Mouse (Mus musculus) MEL (cell line): Measurements from ENCODE around the gene Gm10490. TPM values are rescaled to one million over a fixed set of nuclear protein-coding genes. Genes with fewer than 3 reads are reported as not detected.

ENCODE experiments used
- DNase-seq: peaks from one replicate; pipeline ENCODE4 v3.0.0; 2011; ENCODE audit warnings: low read depth, low spot score
- H3K27ac ChIP-seq: 2 replicates; pipeline ENCODE4 v1.5.1; 2012; ENCODE audit warnings: low read depth, mild to moderate bottlenecking, control low read depth, low read length, moderate library complexity; ENCODE audit not compliant: control insufficient read depth
- H3K27me3 ChIP-seq, 2 experiments: fragments of 150-350 bp in 1 of 2; sonication (generic) in 1 of 2; 2 replicates each; pipeline ENCODE4 v1.6.1; 2012; ENCODE audit warnings: low read length in 2 of 2, mild to moderate bottlenecking in 2 of 2, improper control_type of control experiment in 1 of 2, moderate library complexity in 1 of 2; ENCODE audit not compliant: insufficient read depth in 2 of 2, control insufficient read depth in 1 of 2
- H3K36me3 ChIP-seq, 2 experiments: 2 replicates each; pipeline ENCODE4 v1.6.1; 2012 to 2014; ENCODE audit warnings: low read length in 2 of 2, improper control_type of control experiment in 1 of 2, inconsistent platforms in 1 of 2, mild to moderate bottlenecking in 1 of 2; ENCODE audit not compliant: insufficient read depth in 2 of 2, control insufficient read depth in 1 of 2
- H3K4me1 ChIP-seq, 2 experiments: fragments of 150-350 bp in 1 of 2; sonication (generic) in 1 of 2; 2 replicates each; pipeline ENCODE4 v1.6.1; 2012; ENCODE audit warnings: low read length in 2 of 2, improper control_type of control experiment in 1 of 2, mild to moderate bottlenecking in 1 of 2; ENCODE audit not compliant: insufficient read depth in 2 of 2, control insufficient read depth in 1 of 2
- H3K4me3 ChIP-seq, 2 experiments: fragments of 150-350 bp in 1 of 2; sonication (generic) in 1 of 2; 2 replicates each; pipeline ENCODE4 v1.5.1; 2012; ENCODE audit warnings: low read depth in 2 of 2, low read length in 2 of 2, mild to moderate bottlenecking in 2 of 2, moderate library complexity in 2 of 2, control low read depth in 1 of 2, improper control_type of control experiment in 1 of 2; ENCODE audit not compliant: control insufficient read depth in 1 of 2, insufficient read depth in 1 of 2
- H3K79me2 ChIP-seq: 2 replicates; pipeline ENCODE4 v1.6.1; 2012; ENCODE audit warnings: mild to moderate bottlenecking, low read length, moderate library complexity; ENCODE audit not compliant: control insufficient read depth, poor library complexity, insufficient read depth
- H3K9ac ChIP-seq: 2 replicates; pipeline ENCODE4 v1.6.1; 2012; ENCODE audit warnings: low read depth, mild to moderate bottlenecking, control low read depth, low read length, moderate library complexity; ENCODE audit not compliant: control insufficient read depth, poor library complexity, severe bottlenecking
- H3K9me3 ChIP-seq: fragments of 150-350 bp; sonication (generic); replicated peaks from 2 replicates; pipeline ENCODE4 v1.6.1; 2012; ENCODE audit warnings: mild to moderate bottlenecking, low read length, improper control_type of control experiment, moderate library complexity; ENCODE audit not compliant: insufficient read depth
- CHD1 ChIP-seq: IDR thresholded peaks from 2 replicates; pipeline ENCODE4 v1.6.1; 2012; ENCODE audit warnings: low read depth, mild to moderate bottlenecking, inconsistent platforms, low read length, improper control_type of control experiment
- CHD2 ChIP-seq: IDR thresholded peaks from 2 replicates; pipeline ENCODE4 v1.6.1; 2011; ENCODE audit warnings: low read length, improper control_type of control experiment
- CTCF ChIP-seq, 3 experiments: IDR thresholded peaks in 2 of 3; conservative IDR thresholded peaks in 1 of 3; 2 replicates each; pipeline ENCODE4 v1.5.1; 2011 to 2012; ENCODE audit warnings: low read length in 3 of 3, low read depth in 2 of 3, mild to moderate bottlenecking in 2 of 3, improper control_type of control experiment in 1 of 3, inconsistent platforms in 1 of 3, mixed read lengths in 1 of 3, moderate library complexity in 1 of 3; ENCODE audit not compliant: control insufficient read depth in 1 of 3, insufficient read depth in 1 of 3, poor library complexity in 1 of 3, severe bottlenecking in 1 of 3
- E2F4 ChIP-seq: IDR thresholded peaks from 2 replicates; pipeline ENCODE4 v1.6.1; 2011; ENCODE audit warnings: low read depth, low read length, improper control_type of control experiment, borderline replicate concordance
- EP300 ChIP-seq, 2 experiments: IDR thresholded peaks; 2 replicates each; pipeline ENCODE4 v1.6.1; 2011; ENCODE audit warnings: improper control_type of control experiment in 2 of 2, low read length in 2 of 2, low read depth in 1 of 2, mild to moderate bottlenecking in 1 of 2
- GABPA ChIP-seq: IDR thresholded peaks from 2 replicates; pipeline ENCODE4 v1.6.1; 2012; ENCODE audit warnings: low read depth, mild to moderate bottlenecking, inconsistent platforms, low read length, improper control_type of control experiment, moderate library complexity
- HCFC1 ChIP-seq: IDR thresholded peaks from 2 replicates; pipeline ENCODE4 v1.6.1; 2012; ENCODE audit warnings: low read depth, mild to moderate bottlenecking, inconsistent platforms, low read length, improper control_type of control experiment, moderate library complexity
- JUND ChIP-seq: IDR thresholded peaks from 2 replicates; pipeline ENCODE4 v1.6.1; 2011; ENCODE audit warnings: low read depth, mild to moderate bottlenecking, improper control_type of control experiment, low read length
- MAX ChIP-seq: IDR thresholded peaks from 2 replicates; pipeline ENCODE4 v1.6.1; 2011; ENCODE audit warnings: low read length, improper control_type of control experiment
- MAZ ChIP-seq: IDR thresholded peaks from 2 replicates; pipeline ENCODE4 v1.6.1; 2012; ENCODE audit warnings: low read depth, mild to moderate bottlenecking, inconsistent platforms, low read length, improper control_type of control experiment
- MEF2A ChIP-seq: IDR thresholded peaks from 2 replicates; pipeline ENCODE4 v1.6.1; 2014; ENCODE audit warnings: low read depth, mild to moderate bottlenecking, inconsistent platforms, low read length, improper control_type of control experiment; ENCODE audit not compliant: poor library complexity, insufficient replicate concordance, severe bottlenecking; ENCODE audit errors: extremely low read depth
- MXI1 ChIP-seq: IDR thresholded peaks from 2 replicates; pipeline ENCODE4 v1.6.1; 2011; ENCODE audit warnings: mild to moderate bottlenecking, low read depth, low read length, improper control_type of control experiment
- MYB ChIP-seq: IDR thresholded peaks from 2 replicates; pipeline ENCODE4 v1.6.1; 2011; ENCODE audit warnings: mild to moderate bottlenecking, low read depth, low read length, improper control_type of control experiment
- MYC ChIP-seq: IDR thresholded peaks from 2 replicates; pipeline ENCODE4 v1.6.1; 2011; ENCODE audit warnings: low read depth, mild to moderate bottlenecking, low read length, improper control_type of control experiment, moderate library complexity
- NRF1 ChIP-seq: IDR thresholded peaks from 2 replicates; pipeline ENCODE4 v1.6.1; 2014; ENCODE audit warnings: low read depth, mild to moderate bottlenecking, inconsistent platforms, low read length, improper control_type of control experiment, moderate library complexity; ENCODE audit not compliant: poor library complexity, insufficient read depth, severe bottlenecking
- POLR2AphosphoS2 ChIP-seq: IDR thresholded peaks from 2 replicates; pipeline ENCODE4 v1.6.1; 2011; ENCODE audit warnings: low read length, improper control_type of control experiment
- POLR2AphosphoS5 ChIP-seq: IDR thresholded peaks from 2 replicates; pipeline ENCODE4 v1.6.1; 2012; ENCODE audit warnings: low read depth, borderline replicate concordance, mild to moderate bottlenecking, inconsistent platforms, low read length, moderate library complexity, mixed read lengths
- RAD21 ChIP-seq: IDR thresholded peaks from 2 replicates; pipeline ENCODE4 v1.6.1; 2011; ENCODE audit warnings: mild to moderate bottlenecking, low read depth, low read length, improper control_type of control experiment
- RCOR1 ChIP-seq: IDR thresholded peaks from 2 replicates; pipeline ENCODE4 v1.6.1; 2012; ENCODE audit warnings: low read depth, mild to moderate bottlenecking, inconsistent platforms, low read length, improper control_type of control experiment
- SIN3A ChIP-seq: IDR thresholded peaks from 2 replicates; pipeline ENCODE4 v1.6.1; 2012; ENCODE audit warnings: low read length, improper control_type of control experiment, inconsistent platforms
- SMC3 ChIP-seq: IDR thresholded peaks from 2 replicates; pipeline ENCODE4 v1.6.1; 2011; ENCODE audit warnings: low read depth, low read length, improper control_type of control experiment
- TAL1 ChIP-seq: IDR thresholded peaks from 2 replicates; pipeline ENCODE4 v1.6.1; 2012; ENCODE audit warnings: mild to moderate bottlenecking, inconsistent platforms, low read length, moderate library complexity, mixed read lengths
- TCF12 ChIP-seq: IDR thresholded peaks from 2 replicates; pipeline ENCODE4 v1.6.1; 2014; ENCODE audit warnings: low read depth, mild to moderate bottlenecking, inconsistent platforms, low read length, improper control_type of control experiment, moderate library complexity
- UBTF ChIP-seq: IDR thresholded peaks from 2 replicates; pipeline ENCODE4 v1.6.1; 2012; ENCODE audit warnings: low read depth, mild to moderate bottlenecking, inconsistent platforms, low read length, improper control_type of control experiment, moderate library complexity, borderline replicate concordance; ENCODE audit not compliant: insufficient read depth
- ZKSCAN1 ChIP-seq: IDR thresholded peaks from 2 replicates; pipeline ENCODE4 v1.6.1; 2012; ENCODE audit warnings: low read depth, mild to moderate bottlenecking, inconsistent platforms, low read length, improper control_type of control experiment, moderate library complexity
- ZMIZ1 ChIP-seq: IDR thresholded peaks from 2 replicates; pipeline ENCODE4 v1.6.1; 2012; ENCODE audit warnings: low read depth, mild to moderate bottlenecking, inconsistent platforms, low read length, improper control_type of control experiment, moderate library complexity
- polyA plus RNA-seq, 2 experiments: library from polyadenylated mRNA; stranded (reverse) in 1 of 2; unstranded in 1 of 2; fragments of >175 nt in 1 of 2; fragments of >200 nt in 1 of 2; gene quantifications; 2 replicates each; pipeline versions ENCODE4 v1.2.1 to v1.2.4; 2012; ENCODE audit warnings: low replicate concordance in 2 of 2, low read depth in 1 of 2; ENCODE audit not compliant: insufficient read length in 2 of 2, insufficient read depth in 1 of 2, missing spikeins in 1 of 2
- total RNA-seq: library from RNA; depleted of rRNA; stranded (reverse); fragments of 300-350 nt; gene quantifications from 2 replicates; pipeline ENCODE4 v1.2.3, GENCODE M21; 2012

The Gm10490 gene
- total and polyA plus RNA-seq, 3 experiments: not detected

DNA sequence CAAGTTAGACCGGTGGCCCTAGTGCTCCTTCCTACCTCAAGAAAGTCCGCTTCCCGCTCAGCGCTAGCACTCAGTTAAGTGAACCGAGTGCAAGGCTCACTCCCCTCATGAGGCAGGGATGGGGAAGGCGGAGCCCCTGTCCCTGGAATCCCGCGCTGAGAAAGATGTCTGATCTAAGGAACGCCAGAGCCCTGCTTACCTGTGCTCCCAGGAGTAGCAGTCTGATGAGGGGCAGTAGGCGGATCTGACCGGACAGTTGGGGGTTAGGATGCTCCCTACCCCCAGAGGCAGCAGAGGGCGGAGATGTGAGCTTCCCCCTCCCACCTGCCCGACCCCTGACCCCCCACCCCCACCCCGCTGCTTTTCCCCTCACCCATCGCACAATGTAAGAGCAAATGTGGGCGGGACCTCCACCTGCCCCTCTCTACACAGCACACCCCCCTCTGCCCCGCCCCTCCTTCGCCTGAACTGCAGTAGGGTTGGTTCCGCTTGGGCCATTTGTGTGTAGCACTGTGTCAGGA is 19.0 kb downstream of the Gm10490 start, which contains the start of gene Eras:
Gene Eras (minus strand): TSS at position 338 of the 521 bp plus-strand sequence.
- no peak within 1 kb of the TSS for H3K4me3 ChIP-seq
- no peak for DNase-seq

DNA sequence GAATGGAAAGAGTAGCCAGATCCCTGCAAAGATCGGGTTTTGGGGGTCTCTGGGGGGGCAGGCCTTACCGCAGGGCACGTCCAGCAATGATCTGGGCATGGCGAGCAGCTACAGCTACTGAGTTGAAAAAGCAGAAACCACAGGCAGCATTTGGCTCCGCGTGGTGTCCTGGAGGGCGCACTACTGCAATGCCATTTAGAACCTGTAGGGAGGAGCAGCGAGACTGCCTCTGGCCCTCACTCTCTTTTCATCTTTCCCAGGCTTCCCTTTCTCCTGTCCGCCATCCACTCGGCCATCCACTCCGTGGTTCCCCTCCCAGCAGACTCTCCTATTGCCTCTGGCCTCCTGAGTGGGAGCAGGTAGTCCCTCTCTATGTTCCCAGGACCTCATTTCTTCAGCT is 27.5 kb downstream of the Gm10490 start:
- Histone ChIP-seq H3K79me2 (no peaks in the 10 kb centered on the region), H3K9ac (no peak overlapping the region), H3K27me3 (no peaks in the 10 kb centered on the region), H3K36me3 (no peaks in the 10 kb centered on the region), H3K9me3 (no peaks in the 10 kb centered on the region), H3K27ac (no peak overlapping the region), H3K4me3 (no peak overlapping the region), H3K4me1 (no peaks in the 10 kb centered on the region)
- peak; percentile 44 for DNase-seq
- TF ChIP-seq JUND: no peak
- TF ChIP-seq HCFC1: no peak
- TF ChIP-seq MAZ: no peak
- no peak for TF ChIP-seq GABPA
- no peak for TF ChIP-seq NRF1
- no peak for TF ChIP-seq CHD1
- no peak for TF ChIP-seq MYC
- no peak for TF ChIP-seq TCF12
- TF ChIP-seq SIN3A: no peak
- TF ChIP-seq ZMIZ1: no peak
- TF ChIP-seq CTCF (IDR thresholded peaks at IDR 0.05 in 2 of 3, conservative IDR thresholded peaks at IDR 0.05 in 1 of 3; ENCODE audit: control insufficient read depth in 1 of 3, insufficient read depth in 1 of 3, low read depth in 2 of 3, low read length in 3 of 3, poor library complexity in 1 of 3, severe bottlenecking in 1 of 3): peak; percentile 28 to 44 (median 42); a peak in 5 of 6 replicates
- peak; percentile 27 for TF ChIP-seq SMC3
- no peak for TF ChIP-seq MYB
- TF ChIP-seq CHD2: no peak

More for the DNA sequence above, 19.0 kb downstream of the Gm10490 start, which contains the start of gene Eras:
- no peaks in the 10 kb centered on the region for H3K79me2 ChIP-seq
- no peak for TF ChIP-seq TAL1
- TF ChIP-seq E2F4: no peak
- no peak for TF ChIP-seq CHD1
- H3K9ac ChIP-seq: no peak within 1 kb of the TSS
- no peak within 1 kb of the TSS for H3K27ac ChIP-seq
- H3K36me3 ChIP-seq: no peaks in the 10 kb centered on the region
- H3K27me3 ChIP-seq: peaks cover 0 to 2% of the 10 kb centered on the region in 2 experiments; a peak in 3 of 4 replicates
- H3K9me3 ChIP-seq: no peaks in the 10 kb centered on the region
- no peaks in the 10 kb centered on the region for H3K4me1 ChIP-seq

DNA sequence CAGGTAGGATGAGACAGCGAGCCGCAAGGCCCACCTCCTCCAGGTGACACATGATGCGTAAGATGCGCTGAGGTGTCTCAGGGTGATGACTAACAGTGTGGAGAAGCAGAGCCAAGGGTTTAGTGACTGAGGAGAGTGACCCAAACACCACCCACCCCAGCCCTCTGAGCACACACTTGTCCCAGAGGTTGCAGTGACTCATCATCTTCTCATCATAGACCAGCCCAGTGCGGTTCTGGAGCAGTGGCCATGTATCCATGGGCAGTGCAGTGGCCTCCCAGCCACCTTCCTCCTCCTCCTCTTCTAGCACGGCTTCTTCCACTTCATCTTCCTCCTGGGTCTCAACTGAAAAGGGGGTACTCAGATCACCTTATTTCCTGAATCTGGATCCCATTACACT is 28.3 kb downstream of the Gm10490 start:
- no peaks in the 10 kb centered on the region for H3K79me2 ChIP-seq
- no peaks in the 10 kb centered on the region for H3K36me3 ChIP-seq
- no peaks in the 10 kb centered on the region for H3K4me1 ChIP-seq
- H3K27ac ChIP-seq: no peak overlapping the region
- no peaks in the 10 kb centered on the region for H3K27me3 ChIP-seq
- no peaks in the 10 kb centered on the region for H3K9me3 ChIP-seq
- no peak overlapping the region for H3K4me3 ChIP-seq
- DNase-seq: no peak
- no peak overlapping the region for H3K9ac ChIP-seq
- TF ChIP-seq ZKSCAN1 (no peak), E2F4 (no peak), CHD1 (no peak), MXI1 (no peak), RCOR1 (no peak), RAD21 (no peak), EP300 (IDR thresholded peaks at IDR 0.05; ENCODE audit: low read depth in 1 of 2, low read length in 2 of 2) (no peak), SMC3 (no peak), UBTF (no peak), NRF1 (no peak), POLR2AphosphoS2 (no peak), MYB (no peak), MAX (no peak), MEF2A (no peak), TCF12 (no peak), POLR2AphosphoS5 (no peak)
